Mouse (Mus musculus) mouse embryonic stem cell (cell line): ENCODE results near the gene Anks3.

Source experiments
- in situ Hi-C, 2 experiments: fragments of 300-500 bp; cut with MboI; formaldehyde crosslinking; loops; 1 replicate in 1 of 2; 3 replicates in 1 of 2; pipeline ENCODE4 v1.14.3; 2019 to 2020; ENCODE audit warnings: low sequenced_read_pairs in 2 of 2, low pct_unique_long_range_greater_than_20kb in 1 of 2, mixed read lengths in 1 of 2; ENCODE audit not compliant: unreplicated experiment in 1 of 2

Anks3 gene

DNA sequence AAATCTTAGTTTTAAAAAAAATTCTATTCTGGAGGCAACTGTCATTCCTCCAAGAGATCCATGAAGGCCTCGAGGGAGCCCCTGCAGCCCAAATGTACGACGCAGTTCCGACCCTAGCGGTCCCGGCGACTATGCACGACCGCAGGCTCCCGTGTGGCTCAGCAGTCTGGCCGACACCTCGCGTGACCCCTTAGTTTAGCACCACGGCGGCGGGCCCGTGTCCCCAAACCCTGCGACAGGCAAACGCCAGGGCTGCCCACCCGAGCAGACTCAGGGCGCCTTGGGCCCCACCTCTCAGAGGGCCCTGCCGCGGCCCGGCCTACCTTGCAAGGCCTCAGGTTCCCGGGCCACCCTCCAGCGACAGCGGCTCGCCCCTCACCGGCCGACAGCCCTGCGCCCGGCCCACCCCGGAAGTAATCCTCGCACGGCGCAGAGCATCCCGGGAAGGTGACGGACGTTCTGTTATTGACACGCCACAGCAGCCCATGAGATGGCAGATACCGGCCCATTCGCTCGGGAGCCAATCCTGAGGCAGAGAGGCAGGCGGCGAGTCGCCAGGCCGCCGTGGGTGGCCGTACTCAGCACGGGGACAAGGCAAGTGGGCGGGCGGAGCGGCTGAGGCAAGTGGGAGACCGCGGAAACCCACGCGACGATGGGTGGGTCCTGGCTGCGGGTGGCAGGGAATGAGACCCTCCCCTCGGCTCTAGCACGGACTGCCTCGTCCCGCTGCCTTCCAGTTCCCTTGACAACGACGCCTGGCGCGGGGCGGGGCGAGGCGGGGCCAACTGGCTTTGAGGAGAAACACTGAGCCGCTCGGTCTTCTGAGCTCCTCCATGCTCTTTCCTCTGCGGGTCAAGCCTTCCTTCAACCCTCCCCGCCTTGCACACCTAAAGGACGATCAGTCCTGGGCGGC, at the start of gene Anks3:
Gene Anks3 (minus strand): TSS at position 409 of the 913 bp plus-strand sequence.
- in situ Hi-C loops = no loop called here

DNA sequence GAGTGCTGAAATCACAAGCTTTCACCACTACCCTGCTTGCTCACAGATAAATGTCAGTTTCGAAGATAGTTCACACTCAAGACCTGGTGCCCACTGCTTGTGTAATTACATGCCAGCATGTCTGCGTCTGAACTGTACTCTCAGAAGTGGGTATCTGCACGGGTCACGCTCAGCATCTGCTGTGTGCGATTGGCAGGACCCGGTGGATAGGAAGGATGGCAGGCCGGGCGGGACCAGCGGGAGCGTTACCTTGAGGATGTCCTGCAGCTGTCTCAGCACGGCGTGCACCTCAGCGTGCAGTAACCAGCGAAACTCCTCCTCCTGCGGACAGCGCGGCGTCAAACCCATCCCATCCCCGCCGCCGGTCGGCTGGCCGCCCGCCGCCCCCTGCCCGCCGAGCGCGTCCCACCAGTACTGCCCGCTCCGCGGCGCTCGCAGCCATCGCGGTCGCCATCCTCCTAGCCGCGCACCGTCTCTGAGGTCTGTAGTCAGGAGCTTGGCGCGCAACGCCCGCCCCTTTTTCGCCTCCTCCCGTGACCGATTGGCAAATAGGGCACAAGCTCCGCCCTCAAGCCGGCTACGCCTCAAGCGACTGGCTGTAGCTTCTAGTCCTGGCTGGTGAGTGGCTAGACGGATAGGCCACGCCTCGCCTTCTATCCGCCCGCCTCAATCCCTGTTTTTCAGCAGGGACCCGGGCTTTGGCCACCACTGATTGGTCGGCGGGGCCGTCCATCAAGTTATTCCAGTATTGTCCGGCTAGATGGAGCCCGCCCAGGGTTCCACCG, 49.2 kb upstream of the Anks3 start, which contains the start of gene Rogdi:
Gene Rogdi (minus strand): TSS at position 500 of the 785 bp plus-strand sequence.
- in situ Hi-C loops = no loop called here

DNA sequence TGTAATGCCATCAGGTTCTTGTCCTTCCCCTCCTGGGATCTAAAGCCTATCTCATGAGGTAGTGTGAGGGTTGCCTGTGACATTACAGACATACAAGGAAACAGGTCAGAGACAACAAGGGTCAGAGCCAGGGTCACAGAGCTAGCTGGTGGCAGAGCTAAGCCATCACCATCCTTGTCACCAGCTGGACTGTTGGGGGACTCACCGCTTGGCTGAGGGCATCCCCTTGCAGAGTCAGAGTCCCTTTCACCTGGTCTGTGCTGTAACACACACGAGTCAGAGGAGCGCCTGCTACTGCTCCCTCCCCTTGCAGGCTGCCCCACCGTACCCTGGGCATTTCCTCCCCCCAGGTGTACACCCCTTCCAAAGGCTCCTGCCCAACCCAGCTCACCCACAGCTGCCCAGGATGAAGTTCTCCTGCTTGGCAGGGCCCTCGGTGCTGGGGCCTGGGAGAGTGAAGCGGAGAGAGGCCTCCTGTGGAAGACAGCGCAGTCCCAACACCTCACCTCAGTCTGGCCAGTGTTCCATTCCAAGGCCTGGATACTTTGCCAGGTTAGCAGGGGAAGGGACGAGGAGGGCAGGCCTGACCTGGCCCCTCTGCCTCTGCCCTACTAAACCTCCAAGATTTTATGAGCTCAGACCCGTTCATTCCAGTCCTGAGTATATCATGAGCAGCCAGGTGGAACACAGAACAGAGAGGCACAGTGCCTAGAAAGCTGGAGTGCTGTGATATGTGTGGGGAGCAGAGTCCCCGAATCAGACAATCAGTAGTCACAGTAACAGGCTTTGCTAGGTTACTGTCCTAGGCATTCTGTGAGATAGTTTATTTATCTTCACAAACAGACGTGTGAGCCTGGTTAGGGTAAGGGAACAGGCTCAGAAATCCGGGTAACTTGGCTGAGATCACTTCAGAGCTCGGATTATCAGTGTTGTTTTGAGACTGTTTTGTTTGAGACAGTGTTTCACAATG, 48.3 kb upstream of the Anks3 start:
- in situ Hi-C loops = no loop called here

DNA sequence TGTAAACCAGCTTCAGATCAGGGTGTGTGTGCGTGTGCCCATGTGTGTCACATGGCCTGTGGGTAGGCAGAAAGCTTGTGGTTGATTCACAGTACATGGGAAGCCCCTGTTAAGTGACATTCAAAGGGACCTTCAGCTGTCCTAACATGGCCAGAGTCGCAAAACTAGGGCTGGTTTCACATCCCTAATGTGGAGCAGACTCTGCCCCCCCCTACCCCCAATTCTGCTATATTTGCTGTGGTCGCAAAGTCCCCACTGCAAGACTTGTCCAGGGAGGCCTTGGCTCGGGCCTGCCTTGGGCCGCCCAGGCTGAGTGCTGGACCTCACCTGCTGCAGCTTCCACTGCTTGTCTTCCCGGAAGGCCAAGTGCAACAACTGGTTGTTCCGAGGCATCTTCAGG, 47.3 kb upstream of the Anks3 start:
- in situ Hi-C loops = no loop called here

DNA sequence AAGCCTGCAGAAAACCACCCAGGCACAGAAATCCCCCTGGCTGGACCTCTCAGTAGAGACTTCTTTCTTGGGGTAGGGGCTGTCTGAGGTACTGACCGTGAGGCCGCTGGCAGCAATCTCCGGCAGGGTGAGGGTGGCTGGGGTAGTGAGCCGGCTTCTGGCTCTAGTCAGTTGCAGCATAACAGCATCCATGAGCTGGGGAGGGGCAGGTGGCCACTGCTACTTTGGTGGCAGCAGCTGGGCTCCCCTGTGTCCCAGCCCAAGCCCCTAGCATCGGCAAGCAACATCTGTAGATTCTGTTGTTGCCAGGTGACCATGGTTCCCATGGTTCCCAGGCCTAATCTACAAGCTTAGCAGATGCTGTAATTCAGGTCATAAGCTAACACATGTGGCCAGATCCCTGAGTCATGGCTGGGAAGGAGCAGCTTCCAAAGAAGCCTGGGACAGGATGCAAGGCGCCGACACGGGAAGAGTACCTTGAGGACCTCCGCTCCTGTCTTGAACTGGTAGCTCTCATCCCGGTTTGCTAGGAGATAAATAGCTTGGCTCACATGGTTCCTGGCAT, 46.4 kb upstream of the Anks3 start:
- in situ Hi-C loops = no loop called here

DNA sequence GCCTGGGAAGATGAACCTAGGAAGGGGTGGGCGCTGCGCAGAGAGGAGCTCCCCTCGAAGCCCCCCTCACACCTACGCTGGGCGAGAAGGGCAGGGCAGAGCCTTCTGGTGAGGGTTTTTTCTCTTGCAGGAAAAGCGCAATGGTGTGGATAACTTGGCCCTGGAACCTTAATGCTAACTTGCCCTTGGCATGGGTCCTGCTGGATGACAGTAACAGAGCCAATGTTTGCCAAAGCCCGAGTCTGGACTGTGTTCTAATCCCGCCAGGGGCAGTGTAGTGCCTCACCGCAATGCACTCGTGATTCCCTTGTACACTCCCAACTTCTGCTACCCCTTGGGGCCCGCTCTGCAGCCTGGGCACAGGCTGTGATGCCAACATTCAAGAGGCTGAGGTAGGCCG, 44.1 kb upstream of the Anks3 start:
- in situ Hi-C loops = no loop called here

DNA sequence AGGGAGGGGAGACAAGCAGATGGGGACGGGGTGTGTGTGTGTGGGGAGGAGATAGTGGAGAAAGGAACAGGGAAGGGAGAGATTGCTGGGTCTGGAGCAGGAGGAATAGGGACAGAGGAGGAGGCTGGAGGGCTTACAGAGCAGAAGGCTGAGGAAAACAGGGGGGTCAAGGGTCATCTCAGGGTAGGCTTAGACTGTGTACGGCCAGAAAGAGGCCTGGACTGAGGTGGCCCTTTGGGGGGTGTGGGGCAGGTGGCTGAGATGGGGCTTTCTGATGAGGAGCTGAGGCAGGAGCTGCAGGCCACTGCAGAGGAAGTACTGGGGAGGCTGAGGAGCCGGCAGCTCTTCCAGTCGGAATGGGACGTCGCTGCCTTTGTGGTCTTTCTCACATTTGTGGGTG, 43.5 kb upstream of the Anks3 start:
- in situ Hi-C loops = no loop called here

DNA sequence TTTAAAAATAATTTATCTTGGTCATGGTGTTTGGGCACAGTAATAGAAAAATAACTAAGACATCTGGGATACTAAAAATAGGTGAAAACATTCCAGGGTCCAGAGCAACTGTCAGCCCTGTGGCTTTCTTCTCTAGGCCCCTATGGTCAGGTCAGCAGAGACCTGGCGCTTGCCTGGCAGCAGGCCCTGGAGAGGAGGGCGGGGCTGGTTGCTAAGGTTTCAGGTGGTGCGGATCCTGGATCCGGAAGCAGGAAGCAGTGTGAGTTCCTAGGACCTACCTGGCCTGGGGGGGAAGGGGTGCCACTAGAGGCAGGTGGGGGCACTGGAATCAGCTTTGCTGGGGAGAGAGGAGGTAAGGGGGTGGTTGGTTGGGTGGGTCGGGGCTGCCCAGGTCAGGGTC, 43.1 kb upstream of the Anks3 start, which contains the start of gene Smim22:
Gene Smim22 (plus strand): TSS at position 222 of the 400 bp plus-strand sequence.
- in situ Hi-C loops = no loop called here

DNA sequence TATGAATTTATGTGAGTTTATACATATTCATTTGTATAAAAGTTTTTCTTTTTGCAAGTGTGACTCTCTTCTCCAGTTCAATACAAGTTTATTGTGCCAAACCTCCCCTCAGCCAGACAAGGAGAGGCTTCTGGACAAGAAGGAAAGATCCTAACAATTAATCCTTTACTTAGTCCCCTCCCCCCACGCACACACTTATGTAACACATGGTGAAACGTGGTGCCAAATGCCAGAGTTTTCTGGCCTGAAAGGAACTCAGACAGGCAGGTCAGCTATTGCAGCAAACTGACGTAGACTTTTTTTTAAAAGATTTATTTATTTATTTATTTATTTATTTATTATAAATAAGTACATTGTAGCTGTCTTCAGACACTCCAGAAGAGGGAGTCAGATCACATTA, 36.6 kb upstream of the Anks3 start:
- in situ Hi-C loops = no loop called here

DNA sequence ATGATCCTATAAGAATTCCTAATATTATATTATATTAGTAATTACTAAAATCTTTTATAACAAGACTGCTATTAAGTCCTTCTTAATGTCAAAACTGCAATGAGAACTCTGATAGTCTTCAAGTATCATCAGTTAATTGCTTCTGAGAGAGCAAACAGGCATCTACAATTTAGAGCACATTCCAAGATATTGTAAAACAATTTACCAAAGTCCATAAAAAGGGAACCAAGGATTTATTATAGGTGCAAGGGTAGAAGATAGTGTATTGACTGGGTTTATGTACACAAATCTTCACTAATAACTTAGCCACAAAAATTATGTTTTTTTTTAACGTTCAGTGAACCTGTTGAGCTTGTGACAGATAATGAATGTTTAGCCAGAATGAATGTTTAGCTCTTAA, 35.0 kb upstream of the Anks3 start:
- in situ Hi-C loops = no loop called here

DNA sequence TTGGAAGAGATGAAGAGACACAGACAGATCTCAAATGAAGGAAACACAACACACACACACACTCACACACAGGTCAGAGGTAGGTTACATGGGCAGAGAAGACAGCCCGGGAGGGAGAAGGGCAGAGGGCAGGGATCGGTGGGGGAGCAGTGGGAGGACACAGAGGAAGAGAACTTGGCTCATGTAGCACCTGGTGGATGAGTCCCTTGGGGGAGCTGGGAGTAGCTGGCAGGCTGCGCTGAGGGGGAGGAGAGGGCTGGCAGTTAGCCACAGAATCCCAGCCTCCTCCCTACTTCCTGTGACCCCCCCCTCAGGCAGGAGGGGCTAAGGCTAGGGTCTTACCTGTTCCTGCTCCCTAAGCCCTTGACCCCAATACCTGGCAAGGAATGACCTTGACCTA, 33.5 kb upstream of the Anks3 start, which contains the start of gene Sept12:
Gene Sept12 (minus strand): TSS at position 300 of the 400 bp plus-strand sequence.
- in situ Hi-C loops = no loop called here

DNA sequence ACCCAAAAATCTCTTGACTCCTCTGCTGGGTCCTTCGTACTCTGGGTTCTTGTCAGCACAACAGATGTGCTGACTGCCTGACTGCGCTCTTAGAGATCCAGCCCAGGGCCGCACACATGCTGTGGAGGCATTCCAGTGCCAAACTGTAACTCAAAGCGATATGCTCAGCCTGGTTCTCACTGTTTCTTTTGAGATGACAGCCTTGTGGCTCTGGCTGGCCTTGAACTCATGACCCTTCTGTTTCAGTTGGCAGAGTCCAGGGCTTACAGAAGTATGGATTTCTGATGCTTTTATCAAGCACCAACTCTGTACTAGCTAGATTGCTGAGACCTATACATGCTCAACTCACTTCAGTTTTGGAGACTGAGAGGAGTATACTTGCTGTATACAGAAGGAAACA, 29.3 kb upstream of the Anks3 start:
- in situ Hi-C loops = no loop called here

DNA sequence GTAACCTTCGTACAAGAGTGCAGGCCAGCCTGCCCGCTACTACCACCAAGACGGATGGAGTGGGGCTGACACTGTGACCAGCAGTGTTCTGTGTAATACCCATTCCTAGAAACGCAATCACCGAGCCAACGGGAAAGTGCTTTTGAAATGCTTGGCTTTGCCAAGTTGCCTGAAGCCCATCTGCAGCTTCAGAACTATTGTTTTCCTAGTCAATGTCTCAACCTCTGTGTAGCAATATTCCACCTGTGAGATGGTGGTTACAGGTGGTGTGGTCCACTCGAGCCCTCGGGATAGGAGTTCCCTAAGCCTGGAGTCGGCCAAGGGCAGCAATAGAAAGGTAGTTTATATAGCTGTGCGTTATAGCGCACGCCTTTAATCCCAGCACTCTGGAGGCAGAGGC, 20.7 kb upstream of the Anks3 start:
- in situ Hi-C loops = no loop called here

DNA sequence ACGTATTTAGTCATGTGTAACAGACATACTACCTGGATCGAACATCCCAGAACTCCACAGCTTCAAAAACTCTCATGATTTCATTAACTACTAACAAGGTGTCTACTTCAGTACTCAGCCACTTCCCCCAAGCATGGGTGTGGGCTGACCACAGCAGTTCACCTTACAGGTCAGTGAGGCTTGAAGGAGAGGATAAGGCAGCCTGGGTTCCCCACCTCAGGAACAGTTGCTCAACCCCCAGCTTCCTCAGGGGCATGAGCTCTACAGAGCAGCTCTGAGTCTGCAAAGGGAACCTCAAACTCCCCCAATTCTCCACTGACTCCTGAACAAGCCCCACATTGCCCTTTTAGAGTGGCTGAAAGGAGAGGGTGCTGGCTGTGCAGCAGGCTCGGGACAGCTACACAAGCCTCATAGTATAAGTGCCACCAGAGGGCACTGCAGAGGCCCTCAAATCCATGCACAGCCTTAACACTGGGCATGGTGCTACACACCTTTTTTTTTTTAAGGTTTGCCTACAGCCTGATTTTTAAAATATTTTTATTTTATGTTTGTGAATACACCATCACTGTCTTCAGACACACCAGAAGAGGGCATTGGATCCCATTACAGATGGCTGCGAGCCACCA, 15.9 kb upstream of the Anks3 start:
- in situ Hi-C loops = no loop called here

DNA sequence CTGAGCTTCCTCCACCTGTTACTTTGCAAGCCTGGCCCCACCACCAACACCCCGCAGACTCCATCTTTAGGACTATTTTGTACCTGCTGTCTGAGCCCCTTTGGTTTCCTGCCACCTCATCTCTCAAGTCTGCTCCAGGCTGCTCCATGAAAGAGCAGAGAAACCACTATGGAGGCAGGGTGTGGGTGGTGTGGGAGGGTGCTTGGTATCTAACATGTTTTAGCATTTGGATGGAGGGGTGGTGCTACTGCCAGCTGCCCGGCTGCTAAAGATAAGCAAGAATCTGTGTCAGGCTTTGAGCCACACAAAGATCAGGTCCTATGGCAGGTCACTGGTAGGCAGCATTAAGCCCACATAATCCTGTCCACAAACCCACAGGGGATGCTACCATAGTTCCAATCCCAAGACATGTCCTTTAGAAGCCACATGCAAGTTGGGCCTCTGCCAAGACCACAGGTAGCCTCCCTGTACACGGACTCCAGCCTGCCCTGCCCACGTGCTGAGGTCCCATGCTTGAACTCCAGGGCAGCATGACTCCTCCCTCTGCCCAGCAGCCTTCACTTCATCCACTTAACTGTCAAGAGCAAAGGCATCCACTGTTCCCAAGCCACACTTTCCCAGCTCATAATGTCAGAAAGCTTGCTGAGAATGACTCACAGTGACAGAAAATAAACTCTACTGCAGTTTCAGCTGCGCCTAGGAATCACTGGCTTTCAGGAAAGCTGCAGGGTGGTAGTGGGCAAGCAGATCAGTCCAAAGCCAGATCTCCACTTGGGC, 14.5 kb upstream of the Anks3 start:
- in situ Hi-C loops = no loop called here

DNA sequence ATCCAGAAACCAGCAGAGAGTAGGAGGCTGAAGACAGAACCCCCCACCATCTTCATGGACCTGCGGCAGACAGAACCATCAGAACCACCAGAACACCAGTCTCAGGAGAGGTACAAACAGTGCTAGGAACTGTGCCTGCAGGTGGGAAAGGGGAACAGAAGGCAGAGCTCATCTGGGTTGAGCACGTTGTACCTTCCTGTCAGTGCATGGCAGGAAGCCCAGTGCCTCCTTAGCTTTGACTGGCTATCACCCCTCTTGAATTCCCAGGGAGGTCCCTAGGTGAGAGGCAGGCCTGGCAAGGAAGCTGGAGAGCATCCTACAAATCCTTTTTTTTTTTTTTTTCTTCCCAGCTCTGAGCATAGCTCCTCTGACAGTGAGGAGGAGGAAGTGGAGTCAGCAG, 12.2 kb upstream of the Anks3 start:
- in situ Hi-C loops = no loop called here

DNA sequence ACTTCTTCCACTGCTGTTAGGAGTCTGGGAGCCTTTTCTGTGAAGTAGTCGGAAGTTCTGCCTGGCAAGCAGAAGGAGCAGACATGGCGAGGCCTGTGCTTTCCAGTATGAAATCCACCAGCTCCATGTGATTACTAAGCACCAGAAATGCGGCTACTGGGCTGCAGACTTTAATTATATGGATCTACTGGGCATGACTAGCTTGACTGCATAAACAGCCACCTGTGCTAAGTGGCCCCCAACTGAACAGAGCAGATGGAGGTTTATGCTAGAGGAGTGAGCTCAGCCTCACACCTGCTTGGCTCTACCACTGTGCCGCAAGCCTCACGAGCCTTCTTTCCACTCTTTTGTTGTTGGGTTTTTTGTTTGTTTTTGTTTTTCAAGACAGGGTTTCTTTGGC, 10.5 kb upstream of the Anks3 start:
- in situ Hi-C loops = no loop called here
